Mouse (Mus musculus) heart, postnatal 10 days (tissue): ENCODE measurements around the gene Bcat1. TPM values are rescaled to one million over a fixed set of nuclear protein-coding genes. Genes with fewer than 3 reads are reported as not detected.
A peak's percentile ranks its signal among the peaks of the same experiment; 100 is the strongest.
"Not testable (repeated sequence)": the region's sequence is repeated elsewhere in the genome, so short reads cannot be mapped to it uniquely, and the experiment has no call there.

Experiments used
- DNase-seq, 2 experiments: peaks; one replicate each; pipeline ENCODE4 v3.0.0; 2021
- intact Hi-C: fragments of 180-260 bp; cut with DNase I; formaldehyde crosslinking; loops from one replicate; pipeline ENCODE4 v1.15.1; 2025
- total RNA-seq, 2 experiments: library from RNA; stranded (reverse); gene quantifications; 2 replicates each; pipeline ENCODE4 v1.2.3; 2021

The Bcat1 gene
- total RNA-seq, 2 experiments from 2014 or later = 3.0 to 4.0 TPM

GRCm38 (mm10) chr6:145093038-145093622, 17.1 kb upstream of the Bcat1 start:
- DNase-seq, intact Hi-C loops: not testable (repeated sequence)

- intact Hi-C loops = no loop called here
- DNase-seq = no peak
These were observed 16.0 kb upstream of the Bcat1 start for GRCm38 (mm10) chr6:145091998-145092397.

- intact Hi-C loops = no loop called here
- DNase-seq = no peak
These were observed 14.9 kb upstream of the Bcat1 start for GRCm38 (mm10) chr6:145090928-145091327.

- intact Hi-C loops = no loop called here
- no peak for DNase-seq
These were observed 14.3 kb upstream of the Bcat1 start for GRCm38 (mm10) chr6:145090201-145090863.

- intact Hi-C loops = loop anchor here (2.0 kb wide), 1 partner anchor 253 kb away; no protein-coding TSS in a partner anchor
These were observed 13.4 kb upstream of the Bcat1 start for GRCm38 (mm10) chr6:145089373-145089772.

GRCm38 (mm10) chr6:145088451-145089113, 12.6 kb upstream of the Bcat1 start:
- intact Hi-C loops = loop anchor here (1.0 to 2.0 kb wide), 2 partner anchors 100 to 254 kb away; no protein-coding TSS in a partner anchor
- DNase-seq = peak in 1 of 2 experiments; percentile 29

More at GRCm38 (mm10) chr6:145089373-145089772, 13.4 kb upstream of the Bcat1 start:
- no peak for DNase-seq

GRCm38 (mm10) chr6:145084343-145085117, 8.5 kb upstream of the Bcat1 start:
- intact Hi-C loops = loop anchor here (1.0 kb wide), 1 partner anchor 28 kb away; no protein-coding TSS in a partner anchor
- no peak for DNase-seq

GRCm38 (mm10) chr6:145081721-145082120, 5.7 kb upstream of the Bcat1 start:
- intact Hi-C loops = no loop called here
- no peak for DNase-seq

GRCm38 (mm10) chr6:145079087-145079759, 3.2 kb upstream of the Bcat1 start:
- no peak for DNase-seq

GRCm38 (mm10) chr6:145076286-145076685, 302 bp upstream of the Bcat1 start:
- intact Hi-C loops = no loop called here
- DNase-seq = no peak

More at GRCm38 (mm10) chr6:145079087-145079759, 3.2 kb upstream of the Bcat1 start:
- intact Hi-C loops = no loop called here

GRCm38 (mm10) chr6:145075088-145075547, 866 bp downstream of the Bcat1 start:
- peak; percentile 15 to 19 for DNase-seq
- intact Hi-C loops = no loop called here

GRCm38 (mm10) chr6:145074461-145074860, 1.5 kb downstream of the Bcat1 start:
- intact Hi-C loops = no loop called here
- DNase-seq = no peak

- DNase-seq = no peak
- intact Hi-C loops = no loop called here
These were observed 6.1 kb downstream of the Bcat1 start for GRCm38 (mm10) chr6:145069921-145070320.

GRCm38 (mm10) chr6:145069397-145069796, 6.6 kb downstream of the Bcat1 start:
- DNase-seq = no peak
- intact Hi-C loops = no loop called here

GRCm38 (mm10) chr6:145067679-145068078, 8.3 kb downstream of the Bcat1 start:
- DNase-seq = no peak
- intact Hi-C loops = no loop called here

- no peak for DNase-seq
- intact Hi-C loops = no loop called here
These were observed 9.6 kb downstream of the Bcat1 start for GRCm38 (mm10) chr6:145066416-145066815.

GRCm38 (mm10) chr6:145065301-145065845, 10.6 kb downstream of the Bcat1 start:
- no peak for DNase-seq
- intact Hi-C loops = no loop called here

- no peak for DNase-seq
- intact Hi-C loops = no loop called here
These were observed 11.9 kb downstream of the Bcat1 start for GRCm38 (mm10) chr6:145064104-145064503.

GRCm38 (mm10) chr6:145063212-145063868, 12.6 kb downstream of the Bcat1 start:
- intact Hi-C loops = no loop called here
- no peak for DNase-seq
